In the genomic region with DNA sequence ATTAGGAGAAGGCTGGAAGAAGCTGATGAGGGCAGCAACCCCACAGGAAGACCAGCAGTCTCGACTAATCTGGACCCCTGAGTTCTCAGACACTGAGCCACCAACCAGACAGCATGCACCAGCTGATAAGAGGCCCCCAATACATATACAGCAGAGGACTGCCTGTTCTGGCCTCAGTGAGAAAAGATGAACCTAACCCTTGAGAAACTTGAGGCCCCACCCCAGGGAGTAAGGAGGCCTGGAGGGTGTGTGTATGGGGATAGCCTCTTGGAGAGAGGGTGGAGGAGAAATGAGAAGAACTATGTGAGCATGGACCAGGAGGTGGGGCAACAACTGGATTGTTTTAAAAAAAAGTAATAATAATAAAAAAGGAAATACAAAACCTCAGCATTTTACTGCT, we compare ENCODE assay signal across 30 mouse cellular contexts.
A peak's percentile ranks its signal among the peaks of the same experiment; 100 is the strongest.
DNase-seq lines count a peak whose midpoint lies in the region; ATAC-seq and TF ChIP-seq lines count a peak whose summit lies in the region.
"Had no signal": no experiment of that assay in that cellular context is flagged by ENCODE, and none has a peak within 500 bp of the region (broad histone marks: within the 10 kb centered on the region; RNA-seq: fewer than 3 reads in every experiment).

No protein-coding gene starts in this region.

- no peaks in the 10 kb centered on the region for H3K27me3 ChIP-seq in MEL (ENCODE audit: control insufficient read depth in 1 of 2, insufficient read depth in 2 of 2, low read length in 2 of 2)
- H3K27me3 ChIP-seq in liver, embryonic 11.5 days (replicated peaks; ENCODE audit: control insufficient read depth, insufficient read depth, low read length), result no peaks in the 10 kb centered on the region
- no peaks in the 10 kb centered on the region for H3K27me3 ChIP-seq in liver, embryonic 14.5 days (ENCODE audit: control insufficient read depth, insufficient read depth, low read length)
- no peaks in the 10 kb centered on the region for H3K27me3 ChIP-seq in forebrain, postnatal 0 days (ENCODE audit: insufficient read depth, low read length)
- H3K27me3 ChIP-seq in midbrain, postnatal 0 days (ENCODE audit: insufficient read depth, low read length), result no peaks in the 10 kb centered on the region
- H3K27me3 ChIP-seq: CH12.LX; embryonic facial prominence, embryonic 12.5 days; embryonic facial prominence, embryonic 15.5 days; heart, embryonic 13.5 days; Patski had no signal

- peaks cover 0 to 7% of the 10 kb centered on the region in 2 experiments; a peak in 3 of 4 replicates for H3K36me3 ChIP-seq in MEL (ENCODE audit: control insufficient read depth in 1 of 2, insufficient read depth in 2 of 2, low read length in 2 of 2)
- H3K36me3 ChIP-seq in liver, embryonic 11.5 days (ENCODE audit: control insufficient read depth, insufficient read depth, low read length), result no peaks in the 10 kb centered on the region
- no peaks in the 10 kb centered on the region for H3K36me3 ChIP-seq in liver, embryonic 14.5 days (replicated peaks; ENCODE audit: control insufficient read depth, insufficient read depth, low read depth)
- H3K36me3 ChIP-seq in forebrain, postnatal 0 days (ENCODE audit: insufficient read depth), result no peaks in the 10 kb centered on the region
- H3K36me3 ChIP-seq in midbrain, postnatal 0 days (ENCODE audit: insufficient read depth, low read length), result no peaks in the 10 kb centered on the region
- H3K36me3 ChIP-seq: embryonic facial prominence, embryonic 12.5 days had no signal

- WGBS in liver, embryonic 11.5 days, result 14% methylated on average over 1 of the region's 1 CpGs
- WGBS in liver, embryonic 14.5 days (ENCODE audit: insufficient replicate concordance), result 0% methylated on average over 1 of the region's 1 CpGs
- 83% methylated on average over 1 of the region's 1 CpGs for WGBS in forebrain, postnatal 0 days
- 58% methylated on average over 1 of the region's 1 CpGs for WGBS in midbrain, postnatal 0 days

- TF ChIP-seq RAD21 in MEL (IDR thresholded peaks at IDR 0.05; ENCODE audit: low read depth, low read length), result no peak

- peaks cover 0 to 5% of the 10 kb centered on the region in 2 experiments; a peak in 2 of 4 replicates for H3K4me1 ChIP-seq in MEL (ENCODE audit: control insufficient read depth in 1 of 2, insufficient read depth in 2 of 2, low read length in 2 of 2)
- peaks cover 5% of the 10 kb centered on the region for H3K4me1 ChIP-seq in bone marrow macrophage, adult 2 months (ENCODE audit: control insufficient read depth, insufficient read depth, low read length)
- no peaks in the 10 kb centered on the region for H3K4me1 ChIP-seq in liver, embryonic 11.5 days (replicated peaks; ENCODE audit: control insufficient read depth, insufficient read depth, low read length)
- peaks cover 0 to 2% of the 10 kb centered on the region in 2 experiments; a peak in 1 of 4 replicates for H3K4me1 ChIP-seq in liver, embryonic 14.5 days (replicated peaks; ENCODE audit: control insufficient read depth in 2 of 2, insufficient read depth in 2 of 2, low read length in 1 of 2)
- no peaks in the 10 kb centered on the region for H3K4me1 ChIP-seq in forebrain, postnatal 0 days (ENCODE audit: insufficient read depth)
- no peaks in the 10 kb centered on the region for H3K4me1 ChIP-seq in midbrain, postnatal 0 days (ENCODE audit: insufficient read depth, low read length)
- H3K4me1 ChIP-seq: embryonic facial prominence, embryonic 12.5 days; embryonic facial prominence, embryonic 15.5 days had no signal

- H3K9ac ChIP-seq in MEL (ENCODE audit: control insufficient read depth, low read depth, low read length, poor library complexity, severe bottlenecking), result no peak overlapping the region
- H3K9ac ChIP-seq in liver, embryonic 11.5 days (ENCODE audit: low read depth, low read length), result no peak overlapping the region
- no peak overlapping the region for H3K9ac ChIP-seq in liver, embryonic 14.5 days (replicated peaks)
- no peak overlapping the region for H3K9ac ChIP-seq in forebrain, postnatal 0 days
- no peak overlapping the region for H3K9ac ChIP-seq in midbrain, postnatal 0 days (replicated peaks; ENCODE audit: low read length, poor library complexity, severe bottlenecking)
- H3K9ac ChIP-seq: embryonic facial prominence, embryonic 12.5 days; embryonic facial prominence, embryonic 15.5 days; heart, embryonic 13.5 days; hindbrain, embryonic 14.5 days had no signal

- no peaks in the 10 kb centered on the region for H3K9me3 ChIP-seq in MEL (replicated peaks; ENCODE audit: insufficient read depth, low read length)
- no peaks in the 10 kb centered on the region for H3K9me3 ChIP-seq in liver, embryonic 11.5 days (ENCODE audit: control insufficient read depth, low read length)
- H3K9me3 ChIP-seq in liver, embryonic 14.5 days (ENCODE audit: control insufficient read depth, low read length), result no peaks in the 10 kb centered on the region
- H3K9me3 ChIP-seq in forebrain, postnatal 0 days (ENCODE audit: low read length), result no peaks in the 10 kb centered on the region
- no peaks in the 10 kb centered on the region for H3K9me3 ChIP-seq in midbrain, postnatal 0 days (ENCODE audit: low read length)
- H3K9me3 ChIP-seq: embryonic facial prominence, embryonic 12.5 days; embryonic facial prominence, embryonic 15.5 days; G1E; heart, embryonic 10.5 days; heart, embryonic 13.5 days had no signal

- no peak for TF ChIP-seq EP300 in MEL (IDR thresholded peaks at IDR 0.05; ENCODE audit: low read depth in 1 of 2, low read length in 2 of 2)
- TF ChIP-seq EP300 in liver, embryonic 14.5 days (IDR thresholded peaks at IDR 0.05; ENCODE audit: low read depth), result no peak

- DNase-seq in MEL (ENCODE audit: low read depth, low spot score), result peak; percentile 50
- DNase-seq in liver, embryonic 11.5 days (ENCODE audit: low spot score), result no peak
- peak in 1 of 3 experiments; percentile 4 for DNase-seq in liver, embryonic 14.5 days (ENCODE audit: low read depth in 3 of 3, low spot score in 3 of 3)
- DNase-seq in forebrain, postnatal 0 days, result no peak
- no peak for DNase-seq in midbrain, postnatal 0 days (ENCODE audit: low spot score)
- no peak for DNase-seq in gastrocnemius, adult 2 months
- DNase-seq: adrenal gland, adult 2 months; adrenal gland, postnatal 14 days; B cell, adult 2 months; cerebellum, adult 11 months; cerebellum, adult 2 months; cerebellum, adult 9-11 months; cerebellum, postnatal 25 days; gastrocnemius, postnatal 10 days; gastrocnemius, postnatal 36 days; heart, adult 2 months; heart, postnatal 14 days; heart, postnatal 4 days had no signal

- H3K79me2 ChIP-seq in MEL (ENCODE audit: control insufficient read depth, insufficient read depth, low read length, poor library complexity), result no peaks in the 10 kb centered on the region

- no peak overlapping the region for H3K4me2 ChIP-seq in liver, embryonic 11.5 days
- no peak overlapping the region for H3K4me2 ChIP-seq in liver, embryonic 14.5 days (ENCODE audit: low read depth)
- no peak overlapping the region for H3K4me2 ChIP-seq in forebrain, postnatal 0 days (ENCODE audit: low read depth)
- no peak overlapping the region for H3K4me2 ChIP-seq in midbrain, postnatal 0 days (ENCODE audit: low read depth, low read length, poor library complexity, severe bottlenecking)
- H3K4me2 ChIP-seq: embryonic facial prominence, embryonic 12.5 days; embryonic facial prominence, embryonic 15.5 days; heart, embryonic 13.5 days; hindbrain, embryonic 14.5 days had no signal

- H3K27ac ChIP-seq in MEL (ENCODE audit: control insufficient read depth, low read depth, low read length), result no peak overlapping the region
- peak overlapping the region; percentile 25; the same call in 1 of the 2 replicates for H3K27ac ChIP-seq in bone marrow macrophage, adult 2 months (ENCODE audit: insufficient read depth, low read depth, low read length)
- H3K27ac ChIP-seq in liver, embryonic 11.5 days (ENCODE audit: low read depth, low read length), result no peak overlapping the region
- no peak overlapping the region for H3K27ac ChIP-seq in liver, embryonic 14.5 days
- H3K27ac ChIP-seq in forebrain, postnatal 0 days (ENCODE audit: low read depth, low read length), result no peak overlapping the region
- H3K27ac ChIP-seq in midbrain, postnatal 0 days (ENCODE audit: low read depth, low read length), result no peak overlapping the region
- no peak overlapping the region for H3K27ac ChIP-seq in gastrocnemius, adult 2 months
- H3K27ac ChIP-seq: embryonic facial prominence, embryonic 12.5 days; embryonic facial prominence, embryonic 15.5 days; heart, adult 2 months; heart, embryonic 10.5 days; heart, embryonic 13.5 days; hindbrain, embryonic 14.5 days; hindbrain, postnatal 0 days had no signal

- ATAC-seq in liver, embryonic 11.5 days (replicated peaks; ENCODE audit: low FRiP score), result peak; percentile 89
- ATAC-seq in liver, embryonic 14.5 days (ENCODE audit: insufficient read depth), result peak; percentile 64
- no peak for ATAC-seq in forebrain, postnatal 0 days
- no peak for ATAC-seq in midbrain, postnatal 0 days (ENCODE audit: low FRiP score)
- ATAC-seq: forebrain, embryonic 14.5 days; hindbrain, postnatal 0 days; inflammation-experienced regulatory T-cells, adult 6 months; Patski had no signal

- TF ChIP-seq CTCF in MEL (IDR thresholded peaks at IDR 0.05 in 2 of 3, conservative IDR thresholded peaks at IDR 0.05 in 1 of 3; ENCODE audit: control insufficient read depth in 1 of 3, insufficient read depth in 1 of 3, low read depth in 2 of 3, low read length in 3 of 3, poor library complexity in 1 of 3, severe bottlenecking in 1 of 3), result no peak
- no peak for TF ChIP-seq CTCF in bone marrow macrophage, adult 2 months (IDR thresholded peaks at IDR 0.05; ENCODE audit: low read depth, low read length)
- no peak for TF ChIP-seq CTCF in liver, embryonic 14.5 days (IDR thresholded peaks at IDR 0.05; ENCODE audit: low read depth)
- TF ChIP-seq CTCF in forebrain, postnatal 0 days (IDR thresholded peaks at IDR 0.05; ENCODE audit: low read depth), result no peak
- TF ChIP-seq CTCF in midbrain, postnatal 0 days (IDR thresholded peaks at IDR 0.05), result no peak
- no peak for TF ChIP-seq CTCF in gastrocnemius, adult 2 months (IDR thresholded peaks at IDR 0.05)

- no peak for TF ChIP-seq POLR2A in MEL (IDR thresholded peaks at IDR 0.05; ENCODE audit: control insufficient read depth in 1 of 2, insufficient read depth in 1 of 2, low read depth in 1 of 2, low read length in 2 of 2, poor library complexity in 1 of 2)
- TF ChIP-seq POLR2A in bone marrow macrophage, adult 2 months (IDR thresholded peaks at IDR 0.05; ENCODE audit: borderline replicate concordance, low read depth, low read length), result no peak

- intact Hi-C loops in gastrocnemius, adult 2 months (cut with DNase I), result no loop called here

- no peak overlapping the region for H3K4me3 ChIP-seq in MEL (ENCODE audit: control insufficient read depth in 1 of 2, insufficient read depth in 1 of 2, low read depth in 2 of 2, low read length in 2 of 2)
- no peak overlapping the region for H3K4me3 ChIP-seq in bone marrow macrophage, adult 2 months (ENCODE audit: insufficient read depth, low read length)
- no peak overlapping the region for H3K4me3 ChIP-seq in liver, embryonic 11.5 days (ENCODE audit: low read depth, low read length)
- H3K4me3 ChIP-seq in liver, embryonic 14.5 days (ENCODE audit: insufficient read depth in 1 of 2, low read depth in 2 of 2, low read length in 2 of 2), result no peak overlapping the region
- no peak overlapping the region for H3K4me3 ChIP-seq in forebrain, postnatal 0 days (ENCODE audit: low read depth, low read length)
- no peak overlapping the region for H3K4me3 ChIP-seq in midbrain, postnatal 0 days (ENCODE audit: low read depth, low read length)
- no peak overlapping the region for H3K4me3 ChIP-seq in gastrocnemius, adult 2 months
- H3K4me3 ChIP-seq: embryonic facial prominence, embryonic 12.5 days; embryonic facial prominence, embryonic 15.5 days; heart, adult 2 months; heart, embryonic 10.5 days; heart, embryonic 13.5 days had no signal

Comparison
In these comparisons a context has a peak if more than half of its experiments do, and no peak if none do; other contexts are left out.
1. ATAC-seq: peak in liver, embryonic 11.5 days (single experiment) and liver, embryonic 14.5 days (single experiment); none in forebrain, postnatal 0 days (single experiment) and midbrain, postnatal 0 days (single experiment).